ENCODE assay signal across 12 mouse cellular contexts in the genomic region with DNA sequence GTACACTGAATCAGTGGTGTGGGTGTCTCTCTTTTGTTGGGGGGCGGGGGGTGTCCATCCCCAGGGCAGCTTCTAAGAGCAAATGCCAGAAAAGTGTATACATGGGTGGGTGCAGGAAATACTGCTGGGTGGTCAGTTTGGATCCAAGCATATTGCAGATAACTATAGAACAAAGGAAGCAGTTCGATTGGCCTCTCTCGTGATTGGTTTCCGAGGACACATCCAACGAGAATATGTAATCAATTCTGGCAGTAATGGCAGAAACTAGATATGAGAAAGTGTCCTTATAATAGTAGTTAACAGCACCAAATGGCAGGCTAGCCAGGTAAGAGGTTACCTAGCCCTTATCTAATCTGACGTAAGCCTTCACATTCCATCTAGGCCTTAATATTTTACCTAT.
DNase-seq lines count a peak whose midpoint lies in the region; ATAC-seq lines count a peak whose summit lies in the region.
"Had no signal": no experiment of that assay in that cellular context is flagged by ENCODE, and none has a peak within 500 bp of the region (broad histone marks: within the 10 kb centered on the region; RNA-seq: fewer than 3 reads in every experiment).

No protein-coding gene starts in this region.

- DNase-seq in neural tube, embryonic 10.5 days (ENCODE audit: extremely low spot score, low spot score): peak; percentile 21
- peak; percentile 18 for DNase-seq in Muller cell, postnatal 12 days (ENCODE audit: inconsistent ontology term)
- peak; percentile 5 for DNase-seq in embryo, embryonic 11 days
- DNase-seq in splenic B cell, adult 2 months (ENCODE audit: low read depth, low spot score): peak; percentile 47
- no peak for DNase-seq in T-cell, adult 2 months (ENCODE audit: low spot score)
- no peak for DNase-seq in frontal cortex, postnatal 25 days (ENCODE audit: low spot score in 2 of 2)
- no peak for DNase-seq in adrenal gland, postnatal 25 days
- DNase-seq: cerebellum, adult 18-20 months had no signal

- H3K4me2 ChIP-seq in neural tube, embryonic 15.5 days: no peak overlapping the region

- H3K27ac ChIP-seq in neural tube, embryonic 15.5 days (replicated peaks): no peak overlapping the region
- H3K27ac ChIP-seq: kidney, postnatal 0 days had no signal

- H3K4me1 ChIP-seq in neural tube, embryonic 15.5 days: no peaks in the 10 kb centered on the region

- H3K9ac ChIP-seq in neural tube, embryonic 15.5 days (replicated peaks): no peak overlapping the region

- no peak for ATAC-seq in neural tube, embryonic 15.5 days (ENCODE audit: low FRiP score)
- ATAC-seq: activated CD4-positive, CD25-positive, alpha-beta regulatory T cell, adult 4 months; hindbrain, embryonic 16.5 days had no signal

- H3K9me3 ChIP-seq in neural tube, embryonic 15.5 days (replicated peaks): no peaks in the 10 kb centered on the region

- H3K27me3 ChIP-seq in neural tube, embryonic 15.5 days (replicated peaks): no peaks in the 10 kb centered on the region
- H3K27me3 ChIP-seq in splenic B cell, adult 2 months (ENCODE audit: control insufficient read depth, insufficient read depth, low read length, poor library complexity, severe bottlenecking): no peaks in the 10 kb centered on the region

- no peak overlapping the region for H3K4me3 ChIP-seq in neural tube, embryonic 15.5 days (replicated peaks)

- 71% methylated on average over 6 of the region's 6 CpGs for WGBS in neural tube, embryonic 15.5 days

- H3K36me3 ChIP-seq in neural tube, embryonic 15.5 days: no peaks in the 10 kb centered on the region
- H3K36me3 ChIP-seq in splenic B cell, adult 2 months (ENCODE audit: control insufficient read depth, insufficient read depth, low read length, poor library complexity, severe bottlenecking): no peaks in the 10 kb centered on the region

Comparison
In these comparisons a context has a peak if more than half of its experiments do, and no peak if none do; other contexts are left out.
1. DNase-seq: peak in neural tube, embryonic 10.5 days (single experiment), Muller cell, postnatal 12 days (single experiment), embryo, embryonic 11 days (single experiment) and splenic B cell, adult 2 months (single experiment); none in T-cell, adult 2 months (single experiment), frontal cortex, postnatal 25 days (0 of 2) and adrenal gland, postnatal 25 days (single experiment).